Mouse (Mus musculus): ENCODE measurements around the gene Usp7.

Gene Usp7

GRCm38 (mm10) chr16:8715513-8716080, 76.5 kb downstream of the Usp7 start:
- no peak for DNase-seq

GRCm38 (mm10) chr16:8714851-8715250, 77.3 kb downstream of the Usp7 start:
- no peak for DNase-seq

GRCm38 (mm10) chr16:8711998-8712397, 80.1 kb downstream of the Usp7 start:
- DNase-seq: no peak

GRCm38 (mm10) chr16:8700586-8700985, 91.5 kb downstream of the Usp7 start:
- no peak for DNase-seq

GRCm38 (mm10) chr16:8699556-8699955, 92.6 kb downstream of the Usp7 start:
- DNase-seq: no peak

GRCm38 (mm10) chr16:8691206-8691605, 100.9 kb downstream of the Usp7 start:
- no peak for DNase-seq

- DNase-seq: peak; percentile 51
Observed at GRCm38 (mm10) chr16:8689979-8690656, 102.0 kb downstream of the Usp7 start.

GRCm38 (mm10) chr16:8687559-8688112, 104.5 kb downstream of the Usp7 start:
- no peak for DNase-seq

GRCm38 (mm10) chr16:8686871-8687535, 105.1 kb downstream of the Usp7 start:
- DNase-seq: no peak

GRCm38 (mm10) chr16:8686121-8686870, 105.8 kb downstream of the Usp7 start:
- DNase-seq: peak; percentile 78

- DNase-seq: no peak
Observed at GRCm38 (mm10) chr16:8685087-8685486, 107.0 kb downstream of the Usp7 start.

GRCm38 (mm10) chr16:8680470-8680869, 111.6 kb downstream of the Usp7 start, which contains the start of gene Gm5767:
TSS of gene Gm5767 (plus strand) at chr16:8680770.
- no peak for DNase-seq

GRCm38 (mm10) chr16:8679780-8680179, 112.3 kb downstream of the Usp7 start:
- no peak for DNase-seq

- no peak for DNase-seq
Observed at GRCm38 (mm10) chr16:8678676-8679075, 113.4 kb downstream of the Usp7 start.

- no peak for DNase-seq
Observed at GRCm38 (mm10) chr16:8678035-8678434, 114.1 kb downstream of the Usp7 start.

- peak; percentile 37 for DNase-seq
Observed at GRCm38 (mm10) chr16:8676800-8677199, 115.3 kb downstream of the Usp7 start.

- DNase-seq: no peak
Observed at GRCm38 (mm10) chr16:8676228-8676627, 115.9 kb downstream of the Usp7 start.

GRCm38 (mm10) chr16:8675559-8675958, 116.5 kb downstream of the Usp7 start:
- no peak for DNase-seq

- DNase-seq: no peak
Observed at GRCm38 (mm10) chr16:8674165-8674564, 117.9 kb downstream of the Usp7 start.

GRCm38 (mm10) chr16:8673343-8673742, 118.8 kb downstream of the Usp7 start:
- no peak for DNase-seq

GRCm38 (mm10) chr16:8672811-8673210, 119.3 kb downstream of the Usp7 start:
- no peak for DNase-seq

GRCm38 (mm10) chr16:8672350-8672687, 119.8 kb downstream of the Usp7 start:
- no peak for DNase-seq

Data from right cerebral cortex, adult 18-20 months (tissue).